Mouse (Mus musculus): ENCODE data around the gene Ccng2. TPM values are rescaled to one million over a fixed set of nuclear protein-coding genes. Genes with fewer than 3 reads are reported as not detected.

The Ccng2 gene
- total and polyA plus RNA-seq, 2 experiments from 2014 or later, result 20.2 to 68.2 TPM

DNA sequence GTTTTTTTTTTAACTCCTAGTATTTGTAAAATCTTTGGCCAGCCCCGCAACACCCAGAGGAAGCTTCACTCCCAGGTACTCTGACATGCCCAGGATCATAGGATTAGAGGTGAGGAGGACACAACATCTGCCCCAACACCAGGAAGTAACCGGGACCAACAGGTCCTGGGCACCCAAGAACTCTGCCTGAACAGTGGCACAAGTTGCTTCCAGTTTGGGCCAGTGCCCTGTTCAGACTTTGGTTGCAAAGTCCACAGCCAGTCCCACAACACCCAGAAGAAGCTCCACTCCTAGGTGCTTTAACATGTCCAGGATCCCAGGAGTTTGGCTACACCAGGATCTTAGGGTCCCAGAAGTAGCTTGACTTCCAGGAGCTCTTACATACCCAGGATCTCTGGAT lies 41.9 kb downstream of the Ccng2 start:
- no peak overlapping the region for H3K4me2 ChIP-seq (ENCODE audit: low read depth, low read length)
- ATAC-seq (ENCODE audit: insufficient read depth, low read depth) (no peak), DNase-seq (ENCODE audit: low spot score) (no peak)
- no peak overlapping the region for H3K27ac ChIP-seq (ENCODE audit: low read depth)
- TF ChIP-seq EP300 (IDR thresholded peaks at IDR 0.05; ENCODE audit: low read depth) (no peak), CTCF (IDR thresholded peaks at IDR 0.05; ENCODE audit: low read depth) (no peak)
- 84% methylated on average over 2 of the region's 2 CpGs for WGBS
- no peaks in the 10 kb centered on the region for H3K9me3 ChIP-seq (replicated peaks; ENCODE audit: control insufficient read depth, low read length)
- H3K9ac ChIP-seq (replicated peaks; ENCODE audit: low read depth, low read length), result no peak overlapping the region
- no peaks in the 10 kb centered on the region for H3K27me3 ChIP-seq (ENCODE audit: control insufficient read depth, insufficient read depth, low read length)
- H3K4me1 ChIP-seq (ENCODE audit: control insufficient read depth, insufficient read depth), result no peaks in the 10 kb centered on the region
- no peaks in the 10 kb centered on the region for H3K36me3 ChIP-seq (replicated peaks; ENCODE audit: control insufficient read depth, insufficient read depth, low read length)
- no peak overlapping the region for H3K4me3 ChIP-seq (ENCODE audit: low read depth, low read length)

DNA sequence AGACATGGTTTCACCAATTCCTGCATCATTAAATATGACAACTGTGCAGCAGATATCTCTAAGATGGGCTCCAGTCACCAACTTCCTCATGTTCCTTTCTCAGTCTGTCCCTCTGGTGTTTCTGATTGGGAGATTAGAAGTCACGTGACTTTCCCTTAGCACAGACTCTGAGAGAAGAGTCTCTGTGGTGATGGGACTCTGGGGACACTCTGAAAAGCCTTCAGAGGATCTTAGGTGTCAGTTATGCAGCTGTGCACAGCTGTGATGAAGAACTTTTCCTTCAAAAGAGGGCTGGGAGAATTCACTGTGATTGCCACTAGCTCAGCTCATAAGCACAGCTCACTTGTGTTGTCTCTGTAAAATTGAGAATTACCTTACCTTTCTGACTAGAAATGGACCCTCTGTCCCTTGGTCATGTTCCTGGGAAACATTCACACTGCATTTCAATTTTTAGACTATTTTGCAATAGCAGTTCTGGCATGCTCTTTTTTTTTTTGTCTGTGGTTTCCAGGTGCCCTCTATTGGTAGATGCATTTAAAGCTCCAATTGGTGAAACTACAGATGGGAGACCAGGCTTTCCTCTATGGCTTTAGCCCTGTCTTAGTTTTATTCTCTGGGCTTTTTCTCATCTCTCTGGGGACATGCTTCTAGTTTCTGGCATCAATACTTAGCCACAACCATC lies 56.4 kb downstream of the Ccng2 start:
- H3K4me3 ChIP-seq (ENCODE audit: low read depth, low read length), result no peak overlapping the region

More for the DNA sequence above, 56.4 kb downstream of the Ccng2 start:
- H3K36me3 ChIP-seq (replicated peaks; ENCODE audit: control insufficient read depth, insufficient read depth, low read length), result no peaks in the 10 kb centered on the region
- no peaks in the 10 kb centered on the region for H3K9me3 ChIP-seq (replicated peaks; ENCODE audit: control insufficient read depth, low read length)
- no peak overlapping the region for H3K9ac ChIP-seq (replicated peaks; ENCODE audit: low read depth, low read length)
- DNase-seq (ENCODE audit: low spot score) (no peak), ATAC-seq (ENCODE audit: insufficient read depth, low read depth) (no peak)
- 14% methylated on average over 1 of the region's 1 CpGs for WGBS
- H3K27ac ChIP-seq (ENCODE audit: low read depth), result no peak overlapping the region
- no peaks in the 10 kb centered on the region for H3K27me3 ChIP-seq (ENCODE audit: control insufficient read depth, insufficient read depth, low read length)
- H3K4me1 ChIP-seq (ENCODE audit: control insufficient read depth, insufficient read depth), result no peaks in the 10 kb centered on the region
- H3K4me2 ChIP-seq (ENCODE audit: low read depth, low read length), result no peak overlapping the region
- TF ChIP-seq CTCF (IDR thresholded peaks at IDR 0.05; ENCODE audit: low read depth), result peak; percentile 43
- TF ChIP-seq EP300 (IDR thresholded peaks at IDR 0.05; ENCODE audit: low read depth), result no peak

Other genes with a start within 250 kb of the Ccng2 start
- gene Sowahb, start 222.2 kb upstream of the Ccng2 start, total RNA-seq (2014; rRNA removed; ENCODE audit: low replicate concordance), result not detected in 2 replicates
- not detected in 2 replicates for gene Sowahb, start 222.2 kb upstream of the Ccng2 start, polyA plus RNA-seq (2015; fragmentation: Nextera tagmentation; extraction: Ambion mirVana)
- 38.2 and 52.2 TPM in 2 replicates for gene Sept11, start 173.8 kb upstream of the Ccng2 start, total RNA-seq (2014; rRNA removed; ENCODE audit: low replicate concordance)
- 47.6 and 49.5 TPM in 2 replicates for gene Sept11, start 173.8 kb upstream of the Ccng2 start, polyA plus RNA-seq (2015; fragmentation: Nextera tagmentation; extraction: Ambion mirVana)
- gene Ccni, start 60.8 kb upstream of the Ccng2 start, total RNA-seq (2014; rRNA removed; ENCODE audit: low replicate concordance), result 203 and 210 TPM in 2 replicates
- 87.2 and 87.5 TPM in 2 replicates for gene Ccni, start 60.8 kb upstream of the Ccng2 start, polyA plus RNA-seq (2015; fragmentation: Nextera tagmentation; extraction: Ambion mirVana)
- gene 2010109A12Rik, start 60.7 kb upstream of the Ccng2 start, total RNA-seq (2014; rRNA removed; ENCODE audit: low replicate concordance), result not detected in 2 replicates
- gene 2010109A12Rik, start 60.7 kb upstream of the Ccng2 start, polyA plus RNA-seq (2015; fragmentation: Nextera tagmentation; extraction: Ambion mirVana), result 1.7 and 1.9 TPM in 2 replicates

Data from heart, postnatal 0 days (tissue).